Mouse (Mus musculus) intestine, postnatal 0 days (tissue): ENCODE data around the gene Sgce. TPM values are rescaled to one million over a fixed set of nuclear protein-coding genes. Genes with fewer than 3 reads are reported as not detected.

Source experiments
- ATAC-seq: fragments of 200-750 bp; cut with Nextera tagmentation; 2 replicates; pipeline ENCODE4 v1.8.0; 2017; ENCODE audit warnings: mild to moderate bottlenecking, moderate TSS enrichment, moderate library complexity
- H3K27ac ChIP-seq: fragments of 300-500 bp; sonication (generic); 2 replicates; pipeline ENCODE4 v1.5.1; 2014; ENCODE audit warnings: mild to moderate bottlenecking, low read depth, low read length, moderate library complexity
- H3K27me3 ChIP-seq: fragments of 300-500 bp; sonication (generic); replicated peaks from 2 replicates; pipeline ENCODE4 v1.6.1; 2014; ENCODE audit warnings: low read length, mixed read lengths; ENCODE audit not compliant: control insufficient read depth, insufficient read depth
- H3K36me3 ChIP-seq: fragments of 300-500 bp; sonication (generic); 2 replicates; pipeline ENCODE4 v1.6.1; 2014; ENCODE audit warnings: mild to moderate bottlenecking, moderate library complexity; ENCODE audit not compliant: control insufficient read depth, insufficient read depth
- H3K4me1 ChIP-seq: fragments of 300-500 bp; sonication (generic); replicated peaks from 2 replicates; pipeline ENCODE4 v1.6.1; 2014; ENCODE audit warnings: antibody characterized with exemption, low read length, mixed read lengths; ENCODE audit not compliant: control insufficient read depth, insufficient read depth
- H3K4me2 ChIP-seq: fragments of 300-500 bp; sonication (generic); replicated peaks from 2 replicates; pipeline ENCODE4 v1.6.1; 2014; ENCODE audit warnings: low read depth, mild to moderate bottlenecking, moderate library complexity
- H3K4me3 ChIP-seq: fragments of 300-500 bp; sonication (generic); 2 replicates; pipeline ENCODE4 v1.5.1; 2014; ENCODE audit warnings: low read depth, low read length
- H3K9ac ChIP-seq: fragments of 300-500 bp; sonication (generic); 2 replicates; pipeline ENCODE4 v1.6.1; 2014; ENCODE audit warnings: mild to moderate bottlenecking, low read depth, low read length
- H3K9me3 ChIP-seq: fragments of 300-500 bp; sonication (generic); 2 replicates; pipeline ENCODE4 v1.6.1; 2016; ENCODE audit warnings: mixed run types; ENCODE audit not compliant: control insufficient read depth
- CTCF ChIP-seq: sonication (generic); IDR thresholded peaks from 2 replicates; pipeline ENCODE4 v1.5.1; 2016; ENCODE audit warnings: low read depth, mild to moderate bottlenecking, control low read depth, antibody characterized with exemption, moderate library complexity
- WGBS: fragments of 180-500 bp; shearing (Covaris S2); extraction: QIAGEN DNeasy Blood & Tissue Kit; methylation state at CpG from one replicate; pipeline ENCODE4 v1.1.7; 2014; 5-methylcytosine and 5-hydroxymethylcytosine counted together
- polyA plus RNA-seq: library from polyadenylated mRNA; unstranded; fragments of >200 nt; fragmentation: Nextera tagmentation; extraction: Ambion mirVana; gene quantifications from 2 replicates; pipeline ENCODE4 v1.2.1, GENCODE M21; 2015

The Sgce gene
- polyA plus RNA-seq, 1 experiment from 2014 or later, result 25.5 TPM

DNA sequence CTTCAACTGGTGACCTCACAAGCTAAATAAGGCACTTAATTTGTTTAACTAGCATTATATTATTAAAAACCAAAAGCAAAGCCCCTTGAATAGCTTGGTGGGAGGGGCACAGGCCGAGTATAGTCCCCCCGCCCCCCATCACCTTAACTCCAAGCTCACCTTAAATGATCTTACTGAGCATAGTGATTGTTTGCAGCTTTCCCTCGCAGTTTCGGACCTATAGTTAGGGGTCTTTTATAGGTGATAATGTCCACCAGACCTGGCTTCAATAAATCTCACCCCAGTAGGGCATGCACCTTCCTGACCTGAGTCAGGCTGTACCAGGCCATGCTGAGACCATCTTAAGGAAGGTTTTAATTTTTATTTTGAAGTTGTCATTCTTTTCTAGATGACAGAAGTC, 4.3 kb upstream of the Sgce start:
- Histone ChIP-seq H3K9ac (no peak overlapping the region), H3K4me1 (no peaks in the 10 kb centered on the region), H3K27ac (no peak overlapping the region), H3K36me3 (no peaks in the 10 kb centered on the region), H3K4me3 (no peak overlapping the region), H3K9me3 (no peaks in the 10 kb centered on the region), H3K27me3 (no peaks in the 10 kb centered on the region), H3K4me2 (no peak overlapping the region)
- no peak for ATAC-seq
- 84% methylated on average over 4 of the region's 4 CpGs for WGBS
- TF ChIP-seq CTCF, result no peak

DNA sequence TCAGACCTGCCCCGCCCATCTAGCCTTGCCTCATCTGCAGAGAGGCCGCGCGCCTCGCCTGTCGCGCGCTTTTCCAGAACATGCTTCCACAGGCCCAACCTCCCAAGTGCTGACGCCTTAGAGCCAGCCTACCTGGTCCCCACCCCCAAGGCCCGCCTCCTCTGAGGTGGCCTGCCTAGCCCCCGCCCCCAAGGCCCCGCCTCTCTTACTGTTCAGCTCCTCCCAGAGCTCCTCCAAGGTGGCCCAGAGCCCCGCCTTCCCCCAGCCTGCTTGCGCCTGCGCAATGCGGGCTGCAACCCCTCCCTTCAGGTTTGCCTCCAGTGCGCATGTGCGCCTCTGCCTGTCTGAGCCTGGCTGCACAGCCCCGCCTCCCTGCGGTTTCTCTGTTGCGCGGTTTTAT, 2.1 kb upstream of the Sgce start:
- WGBS, result 61% methylated on average over 21 of the region's 22 CpGs
- H3K4me3 ChIP-seq, result peak overlapping the region; percentile 49
- TF ChIP-seq CTCF, result peak; percentile 40
- no peak overlapping the region for H3K9ac ChIP-seq
- no peaks in the 10 kb centered on the region for H3K36me3 ChIP-seq
- H3K27me3 ChIP-seq, result 0 out of 2 replicates have a peak, but pooled peaks cover 2% of the 10 kb centered on the region
- H3K27ac ChIP-seq, result no peak overlapping the region
- peak; percentile 98 for ATAC-seq
- H3K4me2 ChIP-seq, result peak overlapping the region; percentile 60
- no peaks in the 10 kb centered on the region for H3K9me3 ChIP-seq
- H3K4me1 ChIP-seq, result no peaks in the 10 kb centered on the region

- Histone ChIP-seq H3K9ac (no peak overlapping the region), H3K36me3 (no peaks in the 10 kb centered on the region), H3K9me3 (no peaks in the 10 kb centered on the region), H3K27ac (no peak overlapping the region), H3K27me3 (0 out of 2 replicates have a peak, but pooled peaks cover 3% of the 10 kb centered on the region), H3K4me1 (no peaks in the 10 kb centered on the region), H3K4me3 (peak overlapping the region; percentile 49), H3K4me2 (peak overlapping the region; percentile 60)
- WGBS, result 53% methylated on average over 15 of the region's 15 CpGs
- ATAC-seq, result no peak
- no peak for TF ChIP-seq CTCF
Measured at GRCm38 (mm10) chr6:4748506-4748961, 1.5 kb upstream of the Sgce start.

DNA sequence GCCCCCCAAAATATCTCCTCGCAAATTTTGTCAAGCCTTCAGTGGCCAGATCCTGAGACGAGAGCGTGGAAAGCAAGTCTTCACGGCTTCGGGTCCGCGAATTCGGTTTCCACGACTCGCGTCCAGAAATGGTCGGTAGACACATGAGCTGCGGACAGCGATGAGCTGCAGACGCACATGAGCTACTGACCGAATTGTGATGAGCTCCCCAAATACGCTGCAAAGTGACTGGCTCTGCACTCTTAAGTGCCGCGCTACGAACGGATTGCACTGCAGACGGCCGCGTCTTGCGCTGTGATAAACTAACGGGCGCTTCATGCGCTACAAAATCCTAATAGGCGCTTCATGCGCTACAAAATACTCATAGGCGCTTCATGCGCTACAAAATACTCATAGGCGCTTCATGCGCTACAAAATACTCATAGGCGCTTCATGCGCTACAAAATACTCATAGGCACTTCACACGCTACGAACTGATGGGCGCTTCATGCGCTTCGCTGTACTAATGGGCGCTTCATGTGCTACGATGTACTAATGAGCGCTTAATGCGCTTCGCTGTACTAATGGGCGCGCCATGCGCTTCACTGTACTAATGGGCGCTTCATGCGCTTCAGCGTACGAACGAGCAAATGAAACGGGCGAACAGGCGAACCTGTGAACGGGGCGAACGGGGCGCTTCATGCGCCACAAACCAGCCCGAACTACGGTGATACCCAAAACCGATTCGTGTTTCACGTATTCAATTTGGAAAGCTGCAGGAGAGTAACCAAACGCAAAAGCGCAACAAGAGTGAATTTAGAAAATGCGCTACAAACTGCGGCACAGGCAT, 884 bp upstream of the Sgce start:
- TF ChIP-seq CTCF, result no peak
- Histone ChIP-seq H3K9ac (no peak overlapping the region), H3K27me3 (0 out of 2 replicates have a peak, but pooled peaks cover 3% of the 10 kb centered on the region), H3K4me2 (peak overlapping the region; percentile 60), H3K9me3 (no peaks in the 10 kb centered on the region), H3K27ac (no peak overlapping the region), H3K4me3 (peak overlapping the region; percentile 49), H3K4me1 (no peaks in the 10 kb centered on the region), H3K36me3 (no peaks in the 10 kb centered on the region)
- WGBS, result 54% methylated on average over 71 of the region's 71 CpGs
- no peak for ATAC-seq

- Histone ChIP-seq H3K27ac (peak overlapping the region; percentile 50; the same call in 1 of the 2 replicates), H3K27me3 (0 out of 2 replicates have a peak, but pooled peaks cover 3% of the 10 kb centered on the region), H3K4me1 (no peaks in the 10 kb centered on the region), H3K9me3 (no peaks in the 10 kb centered on the region), H3K36me3 (no peaks in the 10 kb centered on the region), H3K9ac (peak overlapping the region; percentile 51), H3K4me3 (peak overlapping the region; percentile 49), H3K4me2 (peak overlapping the region; percentile 60)
- no peak for TF ChIP-seq CTCF
- ATAC-seq, result no peak
- WGBS, result 59% methylated on average over 22 of the region's 22 CpGs
Measured at GRCm38 (mm10) chr6:4746036-4746695, 841 bp downstream of the Sgce start.

DNA sequence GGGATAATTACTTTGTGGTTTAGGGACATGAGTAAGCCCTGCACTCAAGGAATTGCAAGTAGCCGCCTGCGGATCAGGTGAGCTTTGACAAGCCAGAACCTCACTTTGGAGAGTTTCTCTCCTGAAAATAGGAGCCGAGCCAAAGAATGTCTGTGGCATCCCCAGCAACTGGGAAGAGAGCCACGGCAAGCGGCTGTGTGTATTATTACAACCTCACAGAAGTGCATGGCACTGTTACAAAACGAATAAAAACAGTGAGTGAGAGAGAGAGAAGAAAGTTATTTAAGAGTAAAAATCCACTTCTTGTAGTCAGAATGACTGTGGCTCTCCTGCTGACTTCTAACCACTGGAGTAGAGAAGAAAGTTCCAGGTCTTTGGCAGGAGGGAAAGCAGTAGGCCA, 6.5 kb downstream of the Sgce start:
- no peak overlapping the region for H3K4me2 ChIP-seq
- H3K27ac ChIP-seq, result no peak overlapping the region
- no peaks in the 10 kb centered on the region for H3K4me1 ChIP-seq
- H3K9ac ChIP-seq, result no peak overlapping the region
- 0 out of 2 replicates have a peak, but pooled peaks cover 6% of the 10 kb centered on the region for H3K27me3 ChIP-seq
- no peaks in the 10 kb centered on the region for H3K36me3 ChIP-seq
- no peaks in the 10 kb centered on the region for H3K9me3 ChIP-seq
- TF ChIP-seq CTCF, result no peak
- no peak for ATAC-seq
- WGBS, result 45% methylated on average over 6 of the region's 6 CpGs
- H3K4me3 ChIP-seq, result no peak overlapping the region
